Mouse (Mus musculus): ENCODE results near the gene Cacna1s.

Gene Cacna1s

GRCm38 (mm10) chr1:136138191-136138830 is 85.8 kb downstream of the Cacna1s start:
- DNase-seq: peak; percentile 41

- peak; percentile 94 for DNase-seq
Measured at GRCm38 (mm10) chr1:136139990-136140640, 87.6 kb downstream of the Cacna1s start.

- peak; percentile 65 for DNase-seq
Measured at GRCm38 (mm10) chr1:136141176-136141950, 88.8 kb downstream of the Cacna1s start.

- DNase-seq: peak; percentile 63
Measured at GRCm38 (mm10) chr1:136142336-136142735, 89.8 kb downstream of the Cacna1s start.

GRCm38 (mm10) chr1:136143514-136143913 is 91.0 kb downstream of the Cacna1s start:
- no peak for DNase-seq

GRCm38 (mm10) chr1:136149702-136150101 is 97.2 kb downstream of the Cacna1s start:
- DNase-seq: no peak

GRCm38 (mm10) chr1:136151371-136151770 is 98.8 kb downstream of the Cacna1s start:
- DNase-seq: no peak

- DNase-seq: no peak
Measured at GRCm38 (mm10) chr1:136156304-136156703, 103.8 kb downstream of the Cacna1s start.

GRCm38 (mm10) chr1:136156951-136157350 is 104.4 kb downstream of the Cacna1s start:
- no peak for DNase-seq

GRCm38 (mm10) chr1:136159830-136160229 is 107.3 kb downstream of the Cacna1s start:
- DNase-seq: no peak

- no peak for DNase-seq
Measured at GRCm38 (mm10) chr1:136160297-136160696, 107.7 kb downstream of the Cacna1s start.

- no peak for DNase-seq
Measured at GRCm38 (mm10) chr1:136160930-136161329, 108.4 kb downstream of the Cacna1s start.

GRCm38 (mm10) chr1:136161333-136161921 is 108.9 kb downstream of the Cacna1s start:
- DNase-seq: no peak

GRCm38 (mm10) chr1:136165436-136165835 is 112.9 kb downstream of the Cacna1s start:
- DNase-seq: no peak

GRCm38 (mm10) chr1:136167657-136168056 is 115.1 kb downstream of the Cacna1s start:
- DNase-seq: no peak

Data from cerebellum, adult 9-11 months (tissue).